Mouse (Mus musculus): ENCODE measurements around the gene Sema5a. TPM values are rescaled to one million over a fixed set of nuclear protein-coding genes. Genes with fewer than 3 reads are reported as not detected.
A peak's percentile ranks its signal among the peaks of the same experiment; 100 is the strongest.

Gene Sema5a
- total RNA-seq, 2 experiments from 2014 or later, result 98.0 to 101 TPM

DNA sequence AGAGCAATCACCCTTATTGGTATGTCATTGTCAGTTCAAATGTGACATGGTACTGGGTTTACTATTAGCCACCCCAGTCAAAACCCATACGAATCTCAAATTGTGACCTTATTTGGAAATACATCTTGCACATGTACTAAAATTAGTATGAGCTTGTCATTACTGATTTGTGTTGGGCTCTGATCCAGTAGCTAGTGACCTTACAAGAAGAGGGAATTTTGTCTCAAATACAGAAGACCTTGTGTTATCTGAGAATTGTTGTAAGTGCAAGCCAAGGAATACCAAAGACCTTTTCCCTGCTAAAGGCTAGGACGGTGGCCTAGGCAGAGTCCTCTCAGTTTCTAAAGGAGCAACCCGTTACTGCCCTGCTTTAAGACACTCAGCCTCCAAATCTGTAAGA, 287.9 kb downstream of the Sema5a start:
- DNase-seq (ENCODE audit: low spot score in 2 of 2), result no peak

DNA sequence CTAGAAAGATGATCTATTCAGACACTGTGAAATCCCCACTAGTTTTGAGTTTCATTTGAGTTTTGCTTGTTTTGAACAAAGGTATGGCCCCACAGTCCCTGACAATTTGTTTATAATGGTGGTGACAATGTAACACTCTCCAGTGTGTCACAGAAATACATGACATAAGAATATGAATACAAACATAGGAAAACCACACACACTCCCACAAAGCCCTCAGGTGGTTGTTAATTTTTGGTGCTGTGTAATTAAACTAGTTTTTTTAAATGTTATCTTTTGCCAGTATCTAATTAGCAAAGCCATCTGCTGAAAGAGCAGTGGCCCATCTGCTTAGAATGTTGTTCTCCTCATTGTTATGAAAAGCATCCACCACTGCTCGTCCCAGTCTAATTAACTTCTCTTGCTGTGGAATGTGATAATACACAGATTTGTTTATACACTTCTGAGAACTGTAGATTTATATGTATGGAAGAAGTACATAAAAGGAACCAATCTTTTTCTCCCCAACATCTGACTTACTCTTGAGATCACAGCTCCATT, 289.0 kb downstream of the Sema5a start:
- peak in 1 of 2 experiments; percentile 84 for DNase-seq (ENCODE audit: low spot score in 2 of 2)

DNA sequence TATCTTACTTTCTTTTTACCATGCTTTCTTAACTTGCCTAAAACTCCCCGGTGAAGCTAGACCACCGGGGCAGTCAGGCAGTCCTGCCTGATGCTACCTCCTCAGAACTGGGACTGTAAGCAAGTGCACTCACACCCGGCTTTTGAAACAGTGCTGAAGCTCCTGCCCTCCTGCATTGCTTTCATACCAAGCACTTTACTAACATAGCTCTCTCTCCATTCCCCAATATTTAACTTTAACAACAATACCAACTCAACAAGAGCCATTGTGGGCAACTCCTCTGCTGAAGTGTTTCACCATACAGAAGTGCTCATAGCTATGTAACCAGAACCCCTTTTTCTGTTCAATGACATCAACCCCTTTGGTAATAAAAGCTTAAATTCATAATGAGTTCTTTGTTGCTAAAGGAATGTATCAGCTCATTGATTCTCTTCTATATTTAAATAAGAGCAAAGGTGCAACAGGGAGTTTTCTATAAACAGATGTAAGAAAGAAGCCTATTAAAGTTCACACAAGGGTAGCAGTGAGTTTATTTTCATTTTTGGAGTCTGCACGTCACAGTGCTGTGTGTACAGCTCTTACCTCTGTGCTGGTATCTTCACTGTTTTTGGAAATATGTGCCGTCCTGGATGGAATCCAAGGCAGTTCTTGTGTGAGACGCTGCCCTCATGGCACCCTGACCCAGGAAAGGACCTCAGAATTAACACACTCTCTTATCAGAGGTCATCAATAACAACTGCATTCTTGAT, 292.3 kb downstream of the Sema5a start:
- DNase-seq (ENCODE audit: low spot score in 2 of 2), result no peak

DNA sequence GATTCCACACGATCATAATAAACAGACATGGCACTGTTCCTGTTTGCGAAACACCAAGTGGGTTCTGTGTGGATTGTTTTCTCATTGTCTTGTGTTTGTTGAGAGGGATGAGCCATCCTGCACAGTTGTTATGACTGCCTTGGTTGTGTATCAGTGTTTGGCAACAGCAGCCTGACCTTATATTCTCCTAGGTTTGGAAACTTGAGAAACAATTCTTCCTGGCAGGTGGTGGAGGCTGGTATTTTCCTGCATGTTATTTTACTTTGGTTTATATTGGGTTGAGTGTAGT, 292.8 kb downstream of the Sema5a start:
- no peak for DNase-seq (ENCODE audit: low spot score in 2 of 2)

DNA sequence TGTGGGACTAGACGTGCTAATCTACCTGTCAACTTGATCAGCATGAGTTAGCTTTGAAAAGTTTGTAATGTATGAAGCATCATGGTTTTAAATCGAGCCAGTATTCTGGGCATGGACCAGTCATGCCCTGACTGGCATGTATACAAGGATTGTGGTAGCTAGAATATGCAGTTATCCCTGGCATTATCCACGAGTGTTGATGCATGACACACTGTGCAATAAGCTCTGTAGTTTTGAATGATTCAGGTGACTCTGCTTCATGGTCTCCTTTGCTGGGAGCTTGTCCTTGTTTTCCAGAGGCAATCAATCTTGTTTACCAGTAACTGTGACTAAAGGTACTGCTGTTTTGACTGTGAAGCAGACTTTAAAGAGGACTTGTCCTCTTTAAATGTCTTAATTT, 293.5 kb downstream of the Sema5a start:
- DNase-seq (ENCODE audit: low spot score in 2 of 2), result no peak

DNA sequence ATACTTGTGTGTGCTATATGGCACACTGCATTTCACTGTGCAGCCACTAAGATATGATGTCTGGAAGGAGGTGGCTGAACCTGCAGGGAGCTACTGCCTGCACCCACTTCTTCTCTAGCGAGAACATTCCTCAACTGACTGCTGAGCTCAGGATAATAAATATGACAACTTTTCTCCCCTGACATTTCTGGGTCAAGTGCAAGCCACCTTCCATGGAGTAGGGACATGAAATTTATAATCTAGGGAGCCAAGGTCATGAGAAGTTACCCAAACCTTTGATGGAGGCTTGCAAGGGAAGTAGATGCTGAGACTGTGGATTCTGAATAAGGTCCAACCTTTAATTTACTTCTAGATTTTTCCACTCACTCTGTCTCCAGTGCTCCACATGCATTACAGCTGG, 298.1 kb downstream of the Sema5a start:
- DNase-seq (ENCODE audit: low spot score in 2 of 2), result no peak

DNA sequence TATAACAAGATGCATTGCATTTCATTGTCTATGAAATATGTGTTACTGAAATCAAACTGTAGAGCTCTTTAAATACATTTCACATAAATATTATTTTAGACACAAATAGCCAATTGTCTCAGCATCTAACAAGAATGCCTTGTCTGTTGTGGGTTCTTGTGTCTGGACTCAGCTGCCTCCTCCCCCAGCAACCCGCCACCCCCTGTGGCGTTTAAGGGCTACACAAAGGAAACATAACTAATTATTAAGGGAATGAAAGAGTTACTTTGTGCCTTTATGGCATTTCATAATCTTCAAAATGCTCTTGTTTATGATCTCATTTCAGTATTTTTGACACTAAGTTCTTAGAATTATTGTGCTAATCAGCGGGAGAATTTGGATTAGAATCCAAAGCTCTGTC, 298.6 kb downstream of the Sema5a start:
- no peak for DNase-seq (ENCODE audit: low spot score in 2 of 2)

DNA sequence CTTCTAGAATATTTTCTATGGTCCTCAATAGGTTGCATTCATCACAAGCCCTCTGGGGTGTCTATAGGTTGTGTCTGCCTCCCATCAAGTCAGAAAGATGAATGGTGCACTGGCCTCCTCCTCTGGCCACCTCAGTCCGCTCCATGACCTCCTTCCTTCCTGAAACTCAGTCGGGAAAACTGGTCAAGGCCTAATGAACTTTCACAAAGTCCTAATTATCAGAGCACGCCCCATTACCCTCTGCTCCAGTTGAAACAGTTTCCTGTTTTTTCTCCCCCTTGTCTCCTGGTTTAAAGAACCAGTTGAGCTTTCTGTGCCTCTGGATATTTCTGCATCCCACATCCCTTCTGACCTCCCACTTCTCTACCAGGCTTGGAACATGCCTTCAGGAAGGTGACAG, 300.8 kb downstream of the Sema5a start:
- DNase-seq (ENCODE audit: low spot score in 2 of 2), result no peak

DNA sequence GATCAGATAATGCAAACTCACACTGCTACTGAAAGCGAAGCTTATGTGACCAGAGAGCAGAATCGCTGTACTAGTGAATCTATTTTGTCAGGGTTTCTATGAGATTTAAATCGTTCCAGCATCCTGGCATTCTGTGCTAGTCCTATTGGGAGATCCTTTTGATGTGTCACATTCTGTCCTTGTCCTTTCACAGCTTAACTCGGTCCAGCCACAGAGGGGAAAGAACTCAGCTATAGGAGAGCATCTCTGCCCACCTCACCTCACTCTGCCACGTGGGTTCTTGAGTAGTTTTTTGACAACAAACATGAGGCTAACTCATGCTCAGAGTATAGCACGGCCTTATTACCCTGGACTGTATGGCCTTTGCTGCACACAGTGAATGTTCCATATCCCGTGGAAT, 302.1 kb downstream of the Sema5a start:
- DNase-seq (ENCODE audit: low spot score in 2 of 2), result no peak

DNA sequence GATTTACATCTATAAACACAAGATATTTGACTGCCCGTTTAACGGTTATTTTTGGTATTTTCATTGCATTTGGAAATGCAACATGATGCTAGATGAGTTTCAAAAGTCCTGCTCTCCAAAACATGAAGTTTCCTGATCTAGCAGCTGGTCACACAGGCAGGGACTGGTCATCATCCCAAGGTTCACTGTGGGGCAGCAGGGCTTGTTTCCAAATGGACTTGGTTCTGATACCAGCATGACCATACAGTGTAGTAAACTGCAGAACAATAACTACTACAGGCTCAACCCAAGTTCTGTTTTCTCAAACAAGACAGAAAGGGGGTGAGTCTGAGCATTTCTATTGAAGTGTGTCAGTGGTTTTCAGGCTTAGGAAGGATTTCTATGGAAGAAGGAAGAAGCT, 314.3 kb downstream of the Sema5a start:
- DNase-seq (ENCODE audit: low spot score in 2 of 2), result no peak

DNA sequence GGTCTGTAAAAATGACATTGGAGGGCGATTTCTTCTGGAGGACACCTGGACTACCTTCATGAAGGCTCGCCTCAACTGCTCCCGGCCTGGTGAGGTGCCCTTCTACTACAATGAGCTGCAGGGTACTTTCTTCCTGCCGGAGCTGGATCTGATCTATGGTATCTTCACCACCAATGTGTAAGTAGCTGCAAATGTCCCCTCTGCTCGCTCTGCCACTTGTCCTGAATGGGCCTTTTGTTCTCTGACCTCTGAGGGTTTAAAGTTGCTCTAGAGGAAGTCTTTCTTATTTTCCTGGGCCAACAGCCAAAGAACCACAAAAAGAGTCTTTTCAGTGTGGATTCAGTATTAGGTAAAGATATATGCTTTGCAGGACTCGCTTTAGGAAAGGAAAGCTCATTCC, 318.0 kb downstream of the Sema5a start:
- DNase-seq (ENCODE audit: low spot score in 2 of 2), result no peak

DNA sequence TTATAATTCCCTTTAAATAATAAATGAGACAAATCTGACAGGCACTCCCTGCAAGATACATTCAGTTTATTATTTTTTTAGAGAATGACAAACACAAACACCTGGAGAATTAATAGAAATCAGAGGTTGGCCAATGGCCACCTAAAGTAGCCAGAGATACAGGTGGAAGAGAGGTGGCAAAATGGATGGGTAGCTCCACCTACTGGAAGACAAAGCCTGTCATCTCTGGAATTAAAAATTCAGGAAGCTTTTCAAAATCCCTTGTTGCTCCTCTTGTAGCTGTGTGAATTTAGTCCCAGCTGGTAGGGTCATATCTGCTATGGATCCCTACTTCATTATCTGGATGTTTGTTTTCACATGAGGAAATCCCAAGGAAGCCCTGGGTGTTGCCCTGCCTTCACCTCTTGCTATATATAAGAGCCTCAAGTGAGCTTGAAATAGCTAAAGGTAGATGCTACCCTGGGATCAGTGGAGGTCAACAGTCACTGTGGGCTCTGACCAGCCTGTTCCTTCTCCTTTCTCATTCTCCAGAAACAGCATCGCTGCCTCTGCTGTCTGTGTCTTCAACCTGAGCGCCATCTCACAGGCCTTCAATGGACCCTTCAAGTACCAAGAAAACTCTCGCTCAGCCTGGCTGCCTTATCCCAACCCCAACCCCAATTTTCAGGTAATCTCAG, 323.7 kb downstream of the Sema5a start:
- peak in 1 of 2 experiments; percentile 28 for DNase-seq (ENCODE audit: low spot score in 2 of 2)

DNA sequence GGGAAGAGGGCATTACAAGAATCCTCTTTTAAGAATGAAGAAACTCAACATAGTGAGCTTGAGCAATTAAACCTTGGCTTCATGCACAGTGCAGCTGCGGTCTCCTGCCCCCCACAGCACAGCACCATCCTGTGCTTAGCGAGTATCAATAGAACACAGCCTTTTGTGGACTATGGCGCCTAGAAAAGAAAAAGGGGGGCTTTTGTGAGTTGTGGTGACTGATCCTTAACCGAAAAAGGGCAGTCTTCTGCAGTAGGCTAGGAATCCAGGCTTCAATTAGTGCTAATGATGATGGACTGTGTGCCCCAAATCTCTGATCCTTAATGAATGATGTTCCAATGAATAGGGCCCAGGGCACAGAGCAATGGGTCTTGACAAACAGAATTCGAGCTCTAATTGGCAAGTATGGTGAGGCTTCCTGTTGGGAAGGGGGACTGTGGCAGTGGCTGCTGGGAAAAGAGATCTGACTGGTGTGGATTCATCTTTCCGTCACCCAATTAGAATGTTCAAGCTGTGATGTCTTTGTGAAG, 324.3 kb downstream of the Sema5a start:
- peak in 1 of 2 experiments; percentile 25 for DNase-seq (ENCODE audit: low spot score in 2 of 2)

DNA sequence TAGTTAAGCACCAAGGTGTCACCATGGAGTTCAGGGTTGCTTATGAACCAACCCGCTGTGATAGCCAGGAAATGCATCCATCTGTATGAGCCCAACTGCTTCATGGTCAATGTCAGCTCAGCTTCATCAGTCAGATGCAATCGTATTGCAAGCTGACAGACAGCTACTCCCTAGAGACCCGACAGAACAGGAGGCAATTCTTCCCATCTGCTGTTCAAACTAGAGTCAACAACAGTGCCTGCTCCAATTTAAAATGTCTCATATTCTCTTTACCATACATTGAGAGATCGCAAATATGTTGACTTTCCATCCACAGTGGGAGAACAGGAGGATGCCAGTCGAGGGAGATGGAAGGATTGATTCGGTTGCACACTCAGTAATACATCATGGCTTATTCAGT, 329.7 kb downstream of the Sema5a start:
- peak in 1 of 2 experiments; percentile 47 for DNase-seq (ENCODE audit: low spot score in 2 of 2)

DNA sequence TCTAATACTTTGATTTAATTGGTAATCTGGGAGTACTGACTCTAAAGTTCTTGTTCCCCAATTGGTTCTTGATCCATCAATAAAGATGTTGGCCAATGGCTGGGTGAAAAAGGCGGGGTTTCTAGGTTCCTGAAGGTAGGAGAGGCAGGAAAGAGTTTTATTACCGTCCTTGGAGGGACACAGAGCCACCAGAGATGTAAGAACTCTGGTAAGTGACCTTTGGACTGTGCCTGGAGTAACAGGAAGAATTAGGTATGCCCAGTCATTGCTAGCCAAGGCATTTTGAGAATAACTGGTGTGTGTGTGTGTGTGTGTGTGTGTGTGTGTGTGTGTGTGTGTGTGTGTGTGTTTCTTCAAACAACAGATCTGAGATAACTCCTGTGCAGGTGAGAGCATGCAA, 330.6 kb downstream of the Sema5a start:
- DNase-seq (ENCODE audit: low spot score in 2 of 2), result no peak

DNA sequence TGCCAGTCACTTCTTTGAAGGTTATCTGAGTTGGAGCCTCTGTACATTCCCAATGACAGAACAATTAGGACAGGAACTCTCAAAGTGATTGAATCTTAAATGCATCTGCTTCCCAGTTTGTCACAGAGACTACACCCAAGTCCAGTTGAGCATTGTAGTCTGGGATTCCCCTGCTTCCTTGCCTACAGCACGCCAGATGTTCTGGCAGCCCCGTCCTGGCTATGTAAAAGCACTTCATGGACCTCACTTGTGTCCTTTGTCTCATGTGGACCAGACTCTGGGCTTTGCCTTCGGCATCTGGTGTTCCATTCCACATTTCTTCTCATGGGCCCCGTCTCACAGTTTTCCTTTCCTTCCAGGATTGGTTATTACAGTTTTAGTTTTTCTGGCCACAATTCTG, 334.7 kb downstream of the Sema5a start:
- DNase-seq (ENCODE audit: low spot score in 2 of 2), result no peak

DNA sequence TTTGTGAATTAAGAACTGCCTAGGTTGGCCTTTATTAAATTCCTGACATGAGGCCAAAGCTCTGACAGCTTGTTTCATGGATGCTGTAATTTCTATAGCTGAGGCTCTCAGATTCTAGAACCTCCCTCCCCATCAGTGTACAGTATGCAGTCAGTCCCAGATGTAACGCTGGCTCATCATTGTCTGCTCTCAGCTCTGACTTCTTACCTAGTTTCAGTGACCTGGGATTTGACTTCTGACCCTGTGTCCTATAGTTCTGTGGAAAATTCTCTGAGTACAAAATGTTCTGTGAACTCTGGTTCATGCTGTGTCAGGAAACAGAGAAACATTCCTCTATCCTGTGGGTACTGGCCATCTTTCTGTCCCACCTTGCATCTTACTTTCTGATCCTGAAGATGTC, 346.0 kb downstream of the Sema5a start:
- no peak for DNase-seq (ENCODE audit: low spot score in 2 of 2)

DNA sequence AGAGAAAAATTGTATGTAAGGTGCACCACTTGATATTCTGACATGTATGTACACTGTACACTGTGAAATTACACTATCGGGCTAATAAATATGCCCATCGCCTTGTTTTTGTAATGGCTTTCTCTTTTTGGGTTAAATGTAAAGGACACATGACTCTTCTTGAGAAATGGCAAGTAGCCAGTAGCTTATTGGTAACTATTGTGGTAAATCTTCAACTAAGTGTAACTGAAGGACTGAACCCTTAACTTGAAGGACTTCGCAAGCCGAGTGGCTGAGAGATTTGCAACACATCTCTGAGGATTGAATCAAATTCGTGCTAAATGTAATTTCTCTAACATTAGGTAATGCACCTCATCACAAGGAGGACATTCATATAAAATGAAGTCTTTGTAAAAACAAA, 349.1 kb downstream of the Sema5a start:
- no peak for DNase-seq (ENCODE audit: low spot score in 2 of 2)

DNA sequence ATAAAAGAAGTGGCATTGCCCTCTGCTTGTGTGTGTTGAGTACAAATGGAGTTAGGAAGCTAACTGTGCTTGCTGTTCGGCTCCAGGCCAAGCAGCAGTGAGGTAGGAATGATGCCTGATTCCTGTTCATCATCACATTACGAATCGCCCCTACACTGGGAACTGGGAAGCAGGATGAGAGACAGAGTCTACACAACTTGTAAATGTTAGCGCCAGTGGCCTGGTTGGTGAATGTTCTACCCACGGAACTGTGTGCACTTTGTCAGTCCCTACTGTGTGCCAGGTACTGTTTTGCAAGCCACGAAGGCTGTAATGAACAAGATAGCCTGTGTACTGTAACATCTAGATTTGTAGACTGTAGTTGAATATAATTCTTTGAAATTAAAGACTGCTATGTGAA, 352.0 kb downstream of the Sema5a start:
- DNase-seq (ENCODE audit: low spot score in 2 of 2), result no peak

DNA sequence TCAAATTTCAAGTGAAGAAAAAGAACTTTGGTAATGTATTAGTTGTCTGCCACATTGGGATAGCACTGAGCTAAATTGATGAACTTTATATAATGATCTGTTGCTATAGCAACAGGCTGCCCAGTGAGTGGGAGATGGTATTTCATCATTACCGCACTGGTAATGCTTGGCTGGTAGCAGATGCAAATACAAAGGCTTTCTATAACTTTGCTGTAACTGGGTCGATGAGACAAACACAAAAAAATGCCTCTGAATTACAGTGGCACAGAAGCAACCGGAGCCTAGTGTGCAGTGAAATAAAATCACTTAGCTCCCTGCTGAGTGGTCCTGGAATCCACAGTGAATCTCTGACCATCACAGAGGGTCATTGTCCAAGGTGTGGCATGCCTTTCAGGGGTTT, 352.6 kb downstream of the Sema5a start:
- peak in 1 of 2 experiments; percentile 15 for DNase-seq (ENCODE audit: low spot score in 2 of 2)

DNA sequence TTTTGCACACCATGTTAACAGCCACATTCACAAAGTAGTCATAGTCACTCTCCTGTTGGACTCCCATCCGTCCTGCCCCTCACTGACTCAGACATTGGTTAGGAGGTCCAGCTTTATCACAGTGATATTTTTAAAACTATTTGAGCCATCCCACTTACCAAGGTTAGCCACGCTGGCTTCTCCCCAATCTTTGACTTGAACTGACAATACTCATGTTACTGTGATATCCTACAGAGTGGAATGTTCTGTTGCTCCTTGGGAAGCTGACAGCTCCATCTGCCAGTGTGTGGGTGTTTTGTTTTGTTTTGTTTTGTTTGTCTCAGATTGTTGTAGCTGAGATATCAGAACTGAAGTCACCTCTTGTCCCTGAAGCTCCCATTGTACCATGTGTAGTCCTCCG, 362.6 kb downstream of the Sema5a start:
- DNase-seq (ENCODE audit: low spot score in 2 of 2), result no peak

DNA sequence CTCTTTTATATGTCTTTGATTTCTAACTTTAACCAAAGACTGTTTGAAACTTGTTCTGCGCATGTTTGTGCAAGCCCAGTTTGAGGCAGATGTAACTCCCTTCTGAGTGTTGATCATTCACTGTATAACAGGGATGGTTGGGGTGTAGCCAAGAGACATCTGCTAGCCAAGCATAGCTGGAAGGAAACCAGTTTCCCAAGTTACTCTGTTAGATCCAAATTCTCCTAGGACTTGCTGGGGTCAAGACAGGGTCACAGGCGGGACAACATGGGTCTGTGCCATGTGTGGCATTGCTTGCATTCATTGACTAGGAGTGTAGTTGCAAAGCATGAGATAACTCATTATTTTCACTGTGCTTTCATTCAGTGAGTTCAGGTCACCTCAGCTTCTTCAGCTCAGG, 366.2 kb downstream of the Sema5a start:
- peak in 1 of 2 experiments; percentile 34 for DNase-seq (ENCODE audit: low spot score in 2 of 2)

DNA sequence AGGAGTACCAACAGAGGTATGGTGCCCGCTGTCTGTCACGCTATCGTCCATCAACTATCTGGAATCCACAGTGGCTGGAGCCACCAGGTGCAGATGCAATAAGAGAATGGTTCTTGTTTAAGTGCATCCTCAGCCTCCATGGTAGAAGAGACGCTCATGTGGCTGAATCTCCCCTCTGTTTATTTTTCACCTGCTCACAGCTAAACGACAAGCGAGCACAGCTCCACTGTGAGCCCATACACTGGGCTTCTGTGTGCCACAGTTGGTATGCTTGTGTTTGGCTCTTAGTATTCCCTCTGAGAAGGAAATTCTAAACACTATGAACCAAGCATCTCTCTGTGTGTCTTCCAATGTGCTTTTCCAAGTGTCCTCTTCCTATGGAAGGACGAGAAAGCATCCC, 366.6 kb downstream of the Sema5a start:
- peak in 1 of 2 experiments; percentile 11 for DNase-seq (ENCODE audit: low spot score in 2 of 2)
